ENCODE assay signal across 8 mouse cellular contexts in the genomic region with DNA sequence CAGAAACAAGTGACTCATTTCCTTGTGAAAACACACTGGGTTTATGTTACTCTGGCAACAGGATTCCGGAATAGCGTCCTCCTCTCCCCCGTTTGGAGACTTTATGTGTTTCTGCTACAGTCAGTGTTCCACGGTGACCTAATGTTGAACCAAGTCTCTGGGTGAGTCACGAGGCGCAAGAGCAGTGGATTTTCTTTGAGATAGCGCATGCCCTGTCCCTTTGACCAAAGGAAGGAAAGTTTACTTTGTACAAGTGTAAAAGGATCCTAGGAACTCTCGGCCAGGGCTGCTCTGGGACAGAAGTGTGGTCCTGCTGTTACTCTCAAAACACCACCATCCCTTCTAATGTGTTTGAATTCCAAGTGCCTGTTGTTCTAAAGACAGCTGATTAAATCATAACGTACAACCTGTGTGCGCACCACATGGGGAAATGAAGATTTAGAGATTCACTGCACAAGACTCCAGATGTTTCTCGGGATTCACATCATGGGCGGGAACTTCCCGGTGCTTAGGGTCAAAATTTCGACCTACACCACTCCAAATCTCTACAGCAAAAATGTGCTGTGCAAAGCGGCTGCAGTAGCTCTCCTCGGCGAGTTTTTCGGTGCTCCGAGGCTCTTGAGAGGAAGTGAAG.
DNase-seq lines count a peak whose midpoint lies in the region; ATAC-seq lines count a peak whose summit lies in the region.

No protein-coding gene starts in this region.

- intact Hi-C loops in left cerebral cortex, postnatal 25 days (cut with DNase I) = no loop called here

- DNase-seq in 3T3-L1 (ENCODE audit: low read depth, low spot score) = peak; percentile 99
- peak; percentile 81 for DNase-seq in adrenal gland, adult 2 months
- peak; percentile 4 to 11 for DNase-seq in frontal cortex, postnatal 14 days (ENCODE audit: low spot score in 2 of 2)
- DNase-seq in heart, postnatal 4 days = peak; percentile 52
- DNase-seq in left cerebral cortex, postnatal 25 days (ENCODE audit: low spot score in 2 of 2) = peak; percentile 14 to 28
- DNase-seq in mesoderm, embryonic 11.5 days (ENCODE audit: low read depth, low spot score) = peak; percentile 70
- DNase-seq in thymus, adult 18-20 months = no peak

- no peak for ATAC-seq in activated CD4-positive, CD25-positive, alpha-beta regulatory T cell, adult 4 months

Comparison
In these comparisons a context has a peak if more than half of its experiments do, and no peak if none do; other contexts are left out.
1. DNase-seq: peak in 3T3-L1 (single experiment), adrenal gland, adult 2 months (single experiment), frontal cortex, postnatal 14 days (2 of 2), heart, postnatal 4 days (single experiment), left cerebral cortex, postnatal 25 days (2 of 2) and mesoderm, embryonic 11.5 days (single experiment); none in thymus, adult 18-20 months (0 of 2).